Mouse (Mus musculus) liver, embryonic 14.5 days (tissue): ENCODE data around the gene Syt6.

Source experiments
- CTCF ChIP-seq: IDR thresholded peaks from 2 replicates; pipeline ENCODE4 v1.5.1; 2016; ENCODE audit warnings: antibody characterized with exemption, low read depth, control low read depth
- EP300 ChIP-seq: IDR thresholded peaks from 2 replicates; pipeline ENCODE4 v1.6.1; 2016; ENCODE audit warnings: antibody characterized with exemption, low read depth

- no peak for TF ChIP-seq CTCF
- no peak for TF ChIP-seq EP300
Observed at GRCm38 (mm10) chr3:103575893-103576641, 1.0 kb downstream of the Syt6 start.
